Mouse (Mus musculus) frontal cortex, adult 2 months (tissue): Measurements from ENCODE around the gene Paf1. TPM values are rescaled to one million over a fixed set of nuclear protein-coding genes. Genes with fewer than 3 reads are reported as not detected.

ENCODE experiments used
- DNase-seq, 2 experiments: peaks; one replicate each; pipeline ENCODE4 v3.0.0; 2022; ENCODE audit warnings: low spot score in 1 of 2; ENCODE audit errors: extremely low spot score in 1 of 2
- polyA plus RNA-seq: library from polyadenylated mRNA; depleted of rRNA; stranded (reverse); fragments of >200 nt; gene quantifications from 2 replicates; pipeline ENCODE4 v1.2.3, GENCODE M21; 2012

Paf1 gene
- polyA plus RNA-seq, 1 experiment, result 182 TPM

DNA sequence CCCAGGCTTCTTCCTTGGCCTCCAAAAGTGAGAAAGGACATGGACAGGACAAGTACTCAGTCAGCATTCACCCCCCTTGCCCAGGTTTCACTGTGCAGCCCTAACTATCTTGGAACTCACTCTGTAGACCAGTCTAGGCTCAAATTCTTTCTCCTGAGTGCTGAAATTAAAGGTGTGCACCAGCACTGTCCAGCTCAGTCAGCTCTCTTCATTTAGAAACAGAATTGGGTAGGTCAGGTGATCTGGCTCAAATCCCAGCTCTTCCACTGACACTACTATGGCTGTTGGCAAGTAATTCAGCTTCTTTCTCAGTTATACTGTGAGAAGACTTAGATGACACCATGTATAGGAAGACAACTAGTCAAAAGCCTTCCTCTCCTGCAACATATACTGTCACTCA lies 35.0 kb downstream of the Paf1 start:
- DNase-seq, result no peak

DNA sequence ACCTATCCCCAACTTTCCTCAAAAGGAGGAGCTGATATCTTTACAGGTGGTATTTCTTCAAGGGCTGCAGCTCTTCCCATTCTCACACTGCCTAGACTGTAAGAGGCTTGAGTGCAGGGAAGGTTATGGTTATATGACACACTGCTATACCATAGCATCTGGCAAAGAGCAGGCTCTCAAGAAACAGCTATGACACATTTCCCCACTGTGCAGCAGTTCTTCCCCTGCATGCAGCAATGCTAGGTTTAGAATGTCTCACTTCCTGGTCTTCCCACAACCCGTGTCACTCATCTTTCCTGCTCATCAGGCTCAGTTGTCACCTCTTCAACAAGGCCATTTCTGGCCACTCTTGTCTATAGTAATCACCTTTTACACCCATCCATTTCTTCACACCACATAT lies 37.8 kb downstream of the Paf1 start:
- no peak for DNase-seq

DNA sequence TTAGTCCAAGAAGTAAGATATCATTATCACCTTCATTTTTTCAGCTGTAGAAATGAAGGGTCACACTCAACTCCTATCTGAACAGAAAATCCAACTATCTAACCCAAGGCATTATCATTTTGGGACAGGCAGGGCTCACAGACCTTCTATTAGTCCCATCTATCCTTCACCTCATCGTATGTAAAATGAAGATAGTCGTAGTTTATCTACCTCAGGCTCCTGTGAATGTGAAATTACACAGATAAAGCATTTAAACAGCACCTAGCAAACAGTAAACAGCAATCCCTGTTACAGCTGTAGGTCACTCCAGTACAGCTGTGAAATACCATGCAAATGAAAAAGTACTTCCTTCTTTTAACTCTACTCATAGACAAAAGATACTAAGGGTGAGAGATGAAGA lies 39.5 kb downstream of the Paf1 start:
- no peak for DNase-seq

DNA sequence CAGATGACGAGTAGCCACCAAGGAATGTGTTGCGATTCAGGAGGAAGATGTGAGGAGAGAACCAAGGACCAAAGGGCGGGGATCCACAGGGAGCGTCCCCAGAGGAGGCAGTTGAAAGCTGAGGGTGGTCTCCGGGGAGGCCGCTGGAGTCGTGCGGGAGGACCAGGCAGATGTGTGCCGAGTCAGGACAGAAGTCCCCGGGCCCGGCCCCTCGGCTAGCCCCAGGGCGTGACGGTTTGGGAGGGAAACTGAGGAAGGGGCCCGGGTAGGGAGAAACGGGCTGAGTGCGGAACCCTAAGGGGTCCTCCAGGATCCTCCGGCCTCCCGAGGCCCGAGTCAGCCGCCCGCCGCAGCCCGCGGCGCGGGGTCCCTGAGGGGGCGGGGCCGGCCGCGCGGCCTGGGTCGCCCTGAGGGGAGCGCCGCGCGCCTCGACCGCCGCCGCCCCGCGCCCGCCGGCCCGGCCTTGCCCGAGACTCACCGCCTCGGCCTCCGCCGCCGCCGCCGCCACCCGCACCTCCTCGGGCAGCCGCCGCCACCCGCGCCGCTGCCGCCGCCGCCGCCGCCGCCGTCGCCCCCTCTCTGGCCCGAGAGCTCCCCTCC lies 43.0 kb downstream of the Paf1 start:
- DNase-seq, result no peak

DNA sequence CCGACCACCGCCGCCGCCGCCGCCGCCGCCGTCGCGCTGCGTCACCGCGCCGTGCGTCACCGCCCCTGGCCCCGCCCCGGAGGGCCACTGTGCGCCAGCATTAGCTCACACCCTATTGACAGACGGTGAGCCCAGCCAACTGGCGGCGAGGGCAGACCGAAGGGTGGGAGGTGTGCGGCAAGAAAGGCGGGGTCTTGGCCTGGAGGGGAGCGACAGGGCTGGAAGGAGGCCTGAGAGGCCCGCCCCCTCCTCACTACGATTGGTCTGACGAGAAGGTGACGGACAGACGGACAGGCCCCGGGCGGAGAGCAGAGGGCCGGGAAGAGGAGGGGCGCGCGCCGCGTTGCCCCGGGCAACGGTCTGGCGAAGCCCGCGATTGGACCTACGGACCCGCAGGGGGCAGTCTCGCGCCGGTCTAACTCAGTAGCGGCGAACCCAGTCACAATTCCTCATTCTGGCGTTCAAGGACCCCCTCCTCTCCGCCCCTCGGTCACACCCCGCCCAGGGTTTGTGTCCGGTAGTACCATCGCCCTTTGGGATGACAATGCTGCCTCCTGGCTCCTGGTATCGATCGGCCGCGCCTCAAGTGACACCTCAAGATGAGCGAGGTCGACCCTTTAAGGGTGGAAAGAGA lies 43.6 kb downstream of the Paf1 start:
- DNase-seq, result peak; percentile 100

DNA sequence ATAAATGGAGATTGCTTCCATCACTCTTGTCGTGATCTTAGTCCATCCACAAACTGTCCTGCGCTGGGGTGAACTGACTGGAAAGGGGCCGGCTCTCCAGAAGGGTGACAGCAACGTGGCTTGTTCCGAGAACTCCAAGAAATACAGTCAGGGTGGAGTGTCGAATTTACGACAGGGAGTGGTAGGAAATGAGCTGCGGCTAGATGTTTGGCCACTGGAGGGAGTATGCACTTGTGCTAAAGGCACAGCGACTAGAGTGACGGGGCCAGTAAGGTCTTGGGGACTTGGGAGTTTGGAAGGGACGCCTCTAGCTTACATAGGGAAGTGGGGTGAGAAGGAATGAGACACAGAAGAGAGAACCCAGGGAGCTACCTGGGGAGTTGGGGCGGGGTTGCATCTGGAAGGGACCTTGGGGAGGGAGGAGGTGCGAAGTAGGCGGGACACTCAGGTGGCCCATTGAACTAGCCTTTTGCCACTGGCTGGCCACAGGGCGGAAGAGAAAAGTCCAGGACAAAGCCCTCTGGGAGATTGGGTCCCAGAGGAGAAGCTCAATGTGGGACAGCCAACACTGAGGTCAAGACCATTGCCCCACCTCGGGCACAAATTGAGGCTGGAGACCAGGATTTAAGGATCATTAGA lies 44.3 kb downstream of the Paf1 start, which contains the start of gene Gmfg:
Gene Gmfg (plus strand): TSS at position 516 of the 639 bp plus-strand sequence.
- DNase-seq, result peak; percentile 69 to 87

DNA sequence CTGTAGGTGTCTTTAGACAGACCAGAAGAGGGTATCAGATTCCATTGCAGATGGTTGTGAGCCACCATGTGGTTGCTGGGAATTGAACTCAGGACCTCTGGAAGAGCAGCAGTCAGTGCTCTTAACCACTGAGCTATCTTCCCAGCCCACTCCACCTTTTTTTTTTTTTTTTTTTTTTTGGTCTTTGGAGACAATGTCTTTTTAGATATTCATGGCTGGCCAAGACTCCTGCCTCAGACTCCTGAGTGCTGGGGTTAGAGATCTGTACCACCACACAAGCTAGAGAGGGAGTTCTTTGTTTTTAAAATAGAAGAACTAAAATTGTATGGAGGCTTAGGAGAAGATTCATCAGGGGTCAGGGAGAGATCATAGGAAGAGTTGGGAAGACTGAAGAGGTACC lies 45.2 kb downstream of the Paf1 start:
- no peak for DNase-seq

DNA sequence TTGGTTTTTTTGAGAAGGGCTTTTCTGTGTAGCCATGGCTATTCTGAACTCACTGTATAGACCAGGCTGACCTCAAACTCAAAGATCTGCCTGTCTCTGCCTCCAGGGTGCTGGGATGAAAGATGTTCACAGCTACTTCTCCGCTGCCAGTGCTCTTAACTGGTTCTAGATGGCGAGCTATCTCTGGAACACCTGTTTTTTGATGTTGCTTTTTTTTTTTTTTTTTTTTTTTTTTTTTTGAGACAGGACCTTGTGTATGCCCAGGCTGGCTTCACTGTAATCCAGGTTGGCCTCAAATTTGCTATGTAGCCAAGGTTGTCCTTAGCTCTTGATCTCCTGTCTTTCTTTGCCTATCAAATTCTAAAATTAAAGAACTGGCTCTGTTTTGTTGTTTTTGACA lies 46.0 kb downstream of the Paf1 start:
- DNase-seq, result no peak

DNA sequence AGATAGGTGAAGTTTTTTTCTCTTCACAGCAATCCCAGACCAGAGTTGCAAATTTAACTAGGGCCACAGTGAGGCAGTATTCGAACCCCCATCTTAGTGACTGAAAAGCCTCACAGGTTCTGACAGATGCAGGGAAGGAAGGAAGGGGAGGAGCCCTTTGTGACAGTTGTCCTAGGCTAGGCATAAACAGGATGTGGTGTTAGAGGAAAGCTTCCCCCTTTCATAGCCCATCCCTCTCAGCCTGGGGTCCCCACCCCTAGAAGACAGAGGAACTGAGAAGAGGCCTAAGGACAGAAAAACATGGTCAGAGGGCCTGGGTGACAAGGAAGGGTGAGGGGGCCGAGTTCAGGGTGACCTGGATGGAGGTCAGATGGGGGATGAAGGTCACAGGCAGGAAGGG lies 48.0 kb downstream of the Paf1 start:
- no peak for DNase-seq

DNA sequence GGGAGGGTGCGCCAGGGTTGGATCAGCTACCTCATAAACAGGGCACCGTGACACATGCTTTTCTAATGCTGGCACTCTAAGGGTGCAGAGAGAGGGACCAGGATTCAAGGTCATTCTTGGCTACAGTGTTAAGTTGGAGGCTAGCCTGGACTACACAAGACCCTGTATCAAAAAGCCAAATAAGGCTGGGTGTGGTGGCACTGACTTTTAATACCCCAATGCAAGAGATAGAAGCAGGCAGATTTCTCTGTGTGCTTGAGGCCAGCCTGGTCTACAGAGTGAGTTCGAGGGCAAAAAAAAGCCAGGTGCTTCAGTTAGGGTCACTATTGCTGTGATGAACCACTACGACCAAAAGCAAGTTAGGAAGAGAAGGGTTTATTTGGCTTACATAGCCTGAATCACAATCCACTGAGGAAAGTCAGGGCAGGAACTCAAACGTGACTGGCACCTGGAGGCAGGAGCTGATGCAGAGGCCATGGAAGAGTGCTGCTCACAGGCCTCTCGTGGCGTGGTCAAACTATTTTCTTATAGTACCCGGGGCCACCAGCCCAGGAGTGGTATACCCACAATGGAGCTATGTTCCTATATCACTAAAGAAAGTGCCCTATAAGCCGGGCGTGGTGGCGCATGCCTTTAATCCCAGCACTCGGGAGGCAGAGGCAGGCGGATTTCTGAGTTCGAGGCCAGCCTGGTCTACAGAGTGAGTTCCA lies 49.2 kb downstream of the Paf1 start:
- DNase-seq, result no peak

DNA sequence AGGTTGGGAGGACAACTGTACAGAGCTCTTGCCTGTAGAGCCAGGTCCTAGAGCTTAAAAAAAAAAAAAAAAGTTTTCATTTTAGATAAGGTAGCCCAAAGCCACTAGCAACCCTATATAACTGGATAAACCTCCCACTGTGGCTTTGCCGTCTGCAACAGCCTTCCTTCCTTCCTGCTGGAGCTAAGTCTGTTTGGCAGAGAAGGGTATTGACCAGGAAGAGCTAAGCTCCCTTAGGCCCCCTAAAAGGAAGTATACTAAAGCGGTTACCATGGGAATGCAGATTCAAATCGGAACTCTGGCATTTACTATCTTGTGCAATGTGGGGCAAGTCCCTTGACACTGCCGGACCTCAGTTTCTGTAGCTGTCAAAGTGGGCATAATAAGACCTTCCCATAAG lies 49.9 kb downstream of the Paf1 start:
- DNase-seq, result no peak

DNA sequence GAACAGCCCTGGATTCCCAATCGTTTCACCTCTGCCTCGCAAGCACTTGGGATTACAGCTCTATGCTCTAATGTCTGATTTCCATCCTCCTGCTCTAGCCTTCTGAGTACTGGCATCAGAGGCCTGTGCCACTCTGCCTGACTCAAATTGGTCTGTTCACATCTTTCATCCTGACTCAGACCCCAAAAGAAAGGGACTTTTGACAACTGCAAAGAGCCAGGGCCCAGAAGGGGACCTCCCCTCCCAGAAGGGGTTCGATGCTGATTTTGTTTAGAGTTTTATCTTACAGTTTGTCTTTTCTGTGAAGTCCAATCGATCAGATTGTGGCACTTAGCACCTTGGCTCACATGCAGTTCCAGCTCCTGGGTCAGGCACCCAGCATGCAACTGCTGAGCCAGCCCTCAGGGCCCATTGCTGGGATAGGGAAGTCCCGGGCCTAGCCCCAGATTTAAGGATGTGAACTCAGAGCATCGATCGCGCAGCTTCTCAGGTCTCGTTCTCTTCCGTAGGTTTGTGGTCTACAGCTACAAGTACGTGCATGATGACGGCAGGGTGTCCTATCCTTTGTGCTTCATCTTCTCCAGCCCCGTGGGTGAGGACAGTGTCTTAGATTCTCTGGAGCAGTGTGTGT lies 51.7 kb downstream of the Paf1 start:
- DNase-seq, result no peak

DNA sequence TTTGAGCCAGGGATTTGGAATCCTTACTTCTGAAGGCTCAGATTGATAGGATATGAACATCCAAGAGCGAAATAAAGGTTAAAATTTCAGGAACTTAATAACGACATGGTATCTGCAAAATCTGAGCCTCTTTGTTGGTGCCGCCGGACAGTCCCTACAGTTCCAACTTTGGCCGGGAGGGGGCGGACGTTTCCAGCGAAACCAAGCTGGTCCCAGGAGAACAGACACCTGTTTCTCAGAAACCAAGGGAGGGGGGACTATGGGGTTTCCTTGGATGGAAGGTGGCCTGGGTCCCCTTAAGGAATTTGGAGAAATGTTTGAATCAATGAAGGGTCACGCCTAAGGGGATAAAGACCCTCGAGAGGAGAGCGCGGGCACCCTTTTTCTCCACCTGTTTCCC lies 53.7 kb downstream of the Paf1 start:
- peak in 1 of 2 experiments; percentile 91 for DNase-seq

DNA sequence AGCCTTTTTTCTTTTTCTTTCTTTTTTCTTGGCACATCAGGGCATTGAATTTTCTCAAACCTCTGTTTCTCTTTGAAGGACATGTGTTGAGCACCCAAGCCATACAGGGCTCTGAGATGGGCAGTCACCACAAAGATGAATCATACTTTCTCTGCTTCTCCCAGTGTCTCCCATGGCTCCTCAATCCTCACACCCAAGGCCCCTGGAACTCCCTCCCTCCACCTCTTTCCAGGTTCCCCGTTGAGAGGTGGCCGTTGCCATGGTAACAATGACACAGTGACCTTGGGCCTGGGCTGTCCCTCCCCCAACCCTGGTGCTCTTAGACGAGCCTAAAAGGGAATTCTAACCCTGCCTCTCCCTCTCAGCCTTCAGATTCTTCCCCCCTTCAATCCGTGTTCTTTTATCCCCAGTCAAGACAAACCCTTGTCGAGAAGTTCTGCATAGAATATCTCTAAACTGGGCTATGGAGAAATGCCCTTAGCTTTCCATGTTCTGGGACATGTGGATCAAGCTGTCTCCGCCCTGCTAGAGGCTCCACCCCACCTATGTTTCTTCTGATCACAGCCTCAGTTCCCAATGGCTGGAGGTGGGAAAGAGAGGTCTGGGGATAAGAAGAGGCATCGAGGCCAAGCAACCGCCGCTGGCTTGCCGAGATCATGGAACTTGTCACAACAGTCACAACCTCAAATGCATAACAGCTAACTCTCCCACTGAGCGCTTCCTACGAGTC lies 54.5 kb downstream of the Paf1 start:
- no peak for DNase-seq

DNA sequence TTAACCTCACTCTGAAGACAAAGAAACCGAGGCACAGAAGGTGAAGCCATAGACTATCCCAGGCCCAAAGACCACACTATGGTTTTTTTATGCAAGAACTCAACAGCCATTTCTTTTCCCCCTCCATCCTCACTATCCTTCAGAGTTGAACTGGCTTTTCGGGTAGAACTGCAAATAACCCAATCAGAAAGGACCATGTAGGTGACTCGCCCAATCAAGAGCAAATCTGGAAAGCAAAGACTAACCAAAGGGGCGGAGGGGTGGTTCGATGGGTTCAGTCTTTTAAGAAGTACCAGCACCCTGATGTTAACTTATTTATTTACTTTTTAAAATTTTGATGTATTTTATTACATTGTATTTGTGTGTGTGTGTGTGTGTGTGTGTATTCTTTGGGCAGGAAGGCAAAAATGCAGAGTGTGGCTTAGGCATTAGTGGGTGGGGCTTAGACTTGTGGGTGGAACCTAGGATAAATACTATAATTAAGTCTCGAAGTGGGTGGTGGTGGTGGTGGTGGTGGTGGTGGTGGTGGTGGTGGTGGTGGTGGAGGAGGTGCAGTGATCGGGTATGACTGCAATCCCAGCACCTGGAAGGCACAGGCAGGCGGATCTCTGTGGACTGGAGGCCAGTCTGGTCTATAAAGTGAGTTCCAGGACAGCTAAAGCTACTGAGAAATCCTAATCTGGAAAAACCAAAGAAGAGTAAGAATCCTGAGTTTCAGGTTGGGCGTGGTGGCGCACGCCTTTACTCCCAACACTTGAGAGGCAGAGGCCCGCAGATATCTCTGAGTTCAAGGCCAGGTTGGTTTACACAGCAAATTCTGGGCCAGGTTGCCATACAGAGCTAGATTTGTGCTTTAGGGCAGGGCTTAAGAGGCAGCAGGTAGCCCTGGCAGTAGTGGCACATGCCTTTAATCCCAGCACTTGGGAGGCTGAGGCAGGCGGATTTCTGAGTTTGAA lies 55.4 kb downstream of the Paf1 start:
- no peak for DNase-seq
